Comparison of ENCODE assay signal across 21 mouse cellular contexts in genomic region chr13:49200688-49201087, GRCm38 (mm10). TPM values are rescaled to one million over a fixed set of nuclear protein-coding genes. Genes with fewer than 3 reads are reported as not detected.
DNase-seq lines count a peak whose midpoint lies in the region; ATAC-seq lines count a peak whose summit lies in the region.
"Had no signal": no experiment of that assay in that cellular context is flagged by ENCODE, and none has a peak within 500 bp of the region (broad histone marks: within the 10 kb centered on the region; RNA-seq: fewer than 3 reads in every experiment).

No protein-coding gene starts in this region.

- WGBS in liver, embryonic 11.5 days: 72% methylated on average over 13 of the region's 13 CpGs
- 56% methylated on average over 13 of the region's 13 CpGs for WGBS in liver, embryonic 12.5 days (ENCODE audit: insufficient replicate concordance)

- no peak for DNase-seq in liver, embryonic 11.5 days (ENCODE audit: low spot score)
- DNase-seq in skeletal muscle tissue, adult 2 months (ENCODE audit: low read depth, low spot score): peak; percentile 39
- DNase-seq in thymus, postnatal 4 days: no peak
- no peak for DNase-seq in layer of hippocampus, adult 9-11 months
- no peak for DNase-seq in ovary, postnatal 10 days (ENCODE audit: low spot score)
- DNase-seq: cerebellum, adult 11 months; cerebellum, postnatal 10 days; forebrain, postnatal 0 days; heart, adult 2 months; kidney, adult 9 months; kidney, postnatal 36 days; lung, adult 2 months; right cerebral cortex, adult 18-20 months; thymus, postnatal 25 days had no signal

- H3K4me2 ChIP-seq in liver, embryonic 11.5 days: no peak overlapping the region
- no peak overlapping the region for H3K4me2 ChIP-seq in liver, embryonic 12.5 days
- H3K4me2 ChIP-seq: heart, embryonic 15.5 days; hindbrain, embryonic 12.5 days; limb, embryonic 13.5 days; midbrain, embryonic 13.5 days had no signal

- no peak for ATAC-seq in liver, embryonic 11.5 days (replicated peaks; ENCODE audit: low FRiP score)
- ATAC-seq in liver, embryonic 12.5 days: no peak
- ATAC-seq in hematopoietic stem cell, adult 5-6 weeks (replicated peaks in 1 of 2; ENCODE audit: insufficient read depth in 1 of 2, low FRiP score in 2 of 2, low TSS enrichment in 1 of 2, low read depth in 1 of 2, poor library complexity in 2 of 2, severe bottlenecking in 2 of 2): peak; percentile 48 to 63
- ATAC-seq in megakaryocyte progenitor cell, adult 5-6 weeks (replicated peaks; ENCODE audit: poor library complexity): peak; percentile 40
- ATAC-seq: forebrain, postnatal 0 days; midbrain, embryonic 13.5 days had no signal

- peaks cover 2% of the 10 kb centered on the region; the same call in 1 of the 2 replicates for H3K36me3 ChIP-seq in liver, embryonic 11.5 days (ENCODE audit: control insufficient read depth, insufficient read depth, low read length)
- H3K36me3 ChIP-seq in liver, embryonic 12.5 days: peaks cover 8% of the 10 kb centered on the region
- H3K36me3 ChIP-seq: midbrain, embryonic 13.5 days had no signal

- no peaks in the 10 kb centered on the region for H3K9me3 ChIP-seq in liver, embryonic 11.5 days (ENCODE audit: control insufficient read depth, low read length)
- no peaks in the 10 kb centered on the region for H3K9me3 ChIP-seq in liver, embryonic 12.5 days (replicated peaks)
- H3K9me3 ChIP-seq: heart, embryonic 15.5 days; hindbrain, embryonic 12.5 days; limb, embryonic 13.5 days; midbrain, embryonic 13.5 days had no signal

- no peak overlapping the region for H3K4me3 ChIP-seq in liver, embryonic 11.5 days (ENCODE audit: low read depth, low read length)
- H3K4me3 ChIP-seq in liver, embryonic 12.5 days: no peak overlapping the region
- H3K4me3 ChIP-seq: heart, adult 2 months; heart, embryonic 15.5 days; hindbrain, embryonic 12.5 days; limb, embryonic 13.5 days; midbrain, embryonic 13.5 days had no signal

- peak overlapping the region; percentile 19; the same call in 1 of the 2 replicates for H3K27ac ChIP-seq in liver, embryonic 11.5 days (ENCODE audit: low read depth, low read length)
- no peak overlapping the region for H3K27ac ChIP-seq in liver, embryonic 12.5 days
- H3K27ac ChIP-seq: heart, adult 2 months; heart, embryonic 15.5 days; hindbrain, embryonic 12.5 days; limb, embryonic 13.5 days; midbrain, embryonic 13.5 days had no signal

- H3K9ac ChIP-seq in liver, embryonic 11.5 days (ENCODE audit: low read depth, low read length): no peak overlapping the region
- no peak overlapping the region for H3K9ac ChIP-seq in liver, embryonic 12.5 days
- H3K9ac ChIP-seq: forebrain, postnatal 0 days; heart, embryonic 15.5 days; hindbrain, embryonic 12.5 days; limb, embryonic 13.5 days; midbrain, embryonic 13.5 days had no signal

- H3K27me3 ChIP-seq in liver, embryonic 11.5 days (replicated peaks; ENCODE audit: control insufficient read depth, insufficient read depth, low read length): no peaks in the 10 kb centered on the region
- H3K27me3 ChIP-seq in liver, embryonic 12.5 days (replicated peaks): no peaks in the 10 kb centered on the region
- H3K27me3 ChIP-seq: heart, embryonic 15.5 days; limb, embryonic 13.5 days; midbrain, embryonic 13.5 days had no signal

- H3K4me1 ChIP-seq in liver, embryonic 11.5 days (replicated peaks; ENCODE audit: control insufficient read depth, insufficient read depth, low read length): peaks cover 4% of the 10 kb centered on the region; the same call in 1 of the 2 replicates
- peaks cover 8% of the 10 kb centered on the region for H3K4me1 ChIP-seq in liver, embryonic 12.5 days
- H3K4me1 ChIP-seq: limb, embryonic 13.5 days had no signal

RNA-seq across cellular contexts. Expression of gene Ninj1, which starts 13.4 kb away (rescaled TPM):
- 54.2 and 59.8 TPM in 2 replicates for polyA plus RNA-seq in liver, embryonic 11.5 days (2014; fragmentation: Nextera tagmentation; extraction: Ambion mirVana)
- 41.5 and 42.6 TPM in 2 replicates for polyA plus RNA-seq in liver, embryonic 12.5 days (2016; fragmentation: Nextera tagmentation; extraction: Ambion mirVana)
- 58.6 and 65.6 TPM in 2 replicates for total RNA-seq in hematopoietic stem cell, adult 5-6 weeks (2017)
- total RNA-seq in megakaryocyte progenitor cell, adult 5-6 weeks (2015): 68.2 and 69.6 TPM in 2 replicates
- total RNA-seq in megakaryocyte progenitor cell, adult 5-6 weeks (2017): 38.4 and 38.8 TPM in 2 replicates

RNA-seq across cellular contexts. Expression of gene Card19, which starts 15.1 kb away (rescaled TPM):
- polyA plus RNA-seq in liver, embryonic 11.5 days (2014; fragmentation: Nextera tagmentation; extraction: Ambion mirVana): 23.1 and 26.2 TPM in 2 replicates
- polyA plus RNA-seq in liver, embryonic 12.5 days (2016; fragmentation: Nextera tagmentation; extraction: Ambion mirVana): 16.5 and 17.0 TPM in 2 replicates
- total RNA-seq in hematopoietic stem cell, adult 5-6 weeks (2017): 56.7 and 94.3 TPM in 2 replicates
- total RNA-seq in megakaryocyte progenitor cell, adult 5-6 weeks (2015): 20.1 and 27.1 TPM in 2 replicates
- 22.1 and 30.2 TPM in 2 replicates for total RNA-seq in megakaryocyte progenitor cell, adult 5-6 weeks (2017)

RNA-seq across cellular contexts. Expression of gene Susd3, which starts 47.8 kb away (rescaled TPM):
- polyA plus RNA-seq in liver, embryonic 11.5 days (2014; fragmentation: Nextera tagmentation; extraction: Ambion mirVana): 4.4 and 5.2 TPM in 2 replicates
- polyA plus RNA-seq in liver, embryonic 12.5 days (2016; fragmentation: Nextera tagmentation; extraction: Ambion mirVana): 2.4 and 2.5 TPM in 2 replicates
- total RNA-seq in hematopoietic stem cell, adult 5-6 weeks (2017): 5.1 and 10.8 TPM in 2 replicates
- 3.8 and 5.7 TPM in 2 replicates for total RNA-seq in megakaryocyte progenitor cell, adult 5-6 weeks (2015)
- 1.7 and 4.0 TPM in 2 replicates for total RNA-seq in megakaryocyte progenitor cell, adult 5-6 weeks (2017)

RNA-seq across cellular contexts. Expression of gene Wnk2, which starts 52.9 kb away (rescaled TPM):
- polyA plus RNA-seq in liver, embryonic 11.5 days (2014; fragmentation: Nextera tagmentation; extraction: Ambion mirVana): 0.34 and 0.45 TPM in 2 replicates
- 0.11 and 0.14 TPM in 2 replicates for polyA plus RNA-seq in liver, embryonic 12.5 days (2016; fragmentation: Nextera tagmentation; extraction: Ambion mirVana)
- total RNA-seq in hematopoietic stem cell, adult 5-6 weeks (2017): not detected in 2 replicates
- not detected in 2 replicates for total RNA-seq in megakaryocyte progenitor cell, adult 5-6 weeks (2015)
- 0.03 TPM in 1 of 2 replicates, not detected in the other for total RNA-seq in megakaryocyte progenitor cell, adult 5-6 weeks (2017)

Comparison
In these comparisons a context has a peak if more than half of its experiments do, and no peak if none do; other contexts are left out.
1. ATAC-seq: peak in hematopoietic stem cell, adult 5-6 weeks (2 of 2) and megakaryocyte progenitor cell, adult 5-6 weeks (single experiment); none in liver, embryonic 11.5 days (single experiment) and liver, embryonic 12.5 days (single experiment).